Mouse (Mus musculus) hematopoietic stem cell, adult 5-6 weeks (primary cell): ENCODE results near the gene Slc2a2. TPM values are rescaled to one million over a fixed set of nuclear protein-coding genes. Genes with fewer than 3 reads are reported as not detected.

Experiments
- ATAC-seq, 2 experiments: fragments of 125-278 bp in 1 of 2; replicated peaks in 1 of 2; 2 replicates each; pipeline ENCODE4 v1.8.0; 2016 to 2017; ENCODE audit warnings: inconsistent platforms in 2 of 2, mild to moderate bottlenecking in 2 of 2, moderate number of reproducible peaks in 2 of 2, low read depth in 1 of 2, moderate TSS enrichment in 1 of 2; ENCODE audit not compliant: low FRiP score in 2 of 2, poor library complexity in 2 of 2, severe bottlenecking in 2 of 2, insufficient read depth in 1 of 2, low TSS enrichment in 1 of 2
- total RNA-seq: library from RNA; stranded (forward); fragments of 172-1452, 232-1000 nt; gene quantifications from 2 replicates; pipeline ENCODE4 v1.2.3, GENCODE M21; 2017

Gene Slc2a2
- total RNA-seq: 0.25 and 0.74 TPM in 2 replicates

- no peak for ATAC-seq
Observed at GRCm38 (mm10) chr3:28697797-28698196, at the start of gene Slc2a2. Gene Slc2a2, plus strand, starts transcription at chr3:28697903.

- ATAC-seq: no peak
Observed at GRCm38 (mm10) chr3:28652574-28652973, 45.1 kb upstream of the Slc2a2 start.

GRCm38 (mm10) chr3:28653043-28653442 lies 44.7 kb upstream of the Slc2a2 start:
- no peak for ATAC-seq

GRCm38 (mm10) chr3:28654740-28655139 lies 43.0 kb upstream of the Slc2a2 start:
- no peak for ATAC-seq

GRCm38 (mm10) chr3:28658349-28658748 lies 39.4 kb upstream of the Slc2a2 start:
- 0 out of 4 replicates have a peak, but pooled peaks of 1 of the 2 experiments have one; percentile 17 for ATAC-seq

GRCm38 (mm10) chr3:28680851-28681250 lies 16.9 kb upstream of the Slc2a2 start:
- no peak for ATAC-seq

- no peak for ATAC-seq
Observed at GRCm38 (mm10) chr3:28681866-28682265, 15.8 kb upstream of the Slc2a2 start.

GRCm38 (mm10) chr3:28682411-28682810 lies 15.3 kb upstream of the Slc2a2 start:
- no peak for ATAC-seq

GRCm38 (mm10) chr3:28685510-28685909 lies 12.2 kb upstream of the Slc2a2 start:
- ATAC-seq: no peak

- no peak for ATAC-seq
Observed at GRCm38 (mm10) chr3:28694811-28695210, 2.9 kb upstream of the Slc2a2 start.

- no peak for ATAC-seq
Observed at GRCm38 (mm10) chr3:28695608-28696007, 2.1 kb upstream of the Slc2a2 start.

- no peak for ATAC-seq
Observed at GRCm38 (mm10) chr3:28696162-28696561, 1.5 kb upstream of the Slc2a2 start.

GRCm38 (mm10) chr3:28699601-28700000 lies 1.9 kb downstream of the Slc2a2 start:
- ATAC-seq: no peak

GRCm38 (mm10) chr3:28705522-28706137 lies 7.9 kb downstream of the Slc2a2 start:
- ATAC-seq: peak; percentile 64 to 69

- ATAC-seq: no peak
Observed at GRCm38 (mm10) chr3:28706736-28707135, 9.0 kb downstream of the Slc2a2 start.

GRCm38 (mm10) chr3:28709740-28710139 lies 12.0 kb downstream of the Slc2a2 start:
- ATAC-seq: peak in 1 of 2 experiments; percentile 38; a peak in 1 of 4 replicates

- ATAC-seq: no peak
Observed at GRCm38 (mm10) chr3:28713913-28714698, 16.4 kb downstream of the Slc2a2 start.

- no peak for ATAC-seq
Observed at GRCm38 (mm10) chr3:28718521-28718920, 20.8 kb downstream of the Slc2a2 start.

- ATAC-seq: no peak
Observed at GRCm38 (mm10) chr3:28721218-28721617, 23.5 kb downstream of the Slc2a2 start.
